Mouse (Mus musculus) effector memory CD4-positive, alpha-beta T cell, adult 5 months (primary cell): ENCODE results near the gene Ccnq. TPM values are rescaled to one million over a fixed set of nuclear protein-coding genes. Genes with fewer than 3 reads are reported as not detected.

Experiments
- polyA plus RNA-seq: library from polyadenylated mRNA; unstranded; fragments of 100-300 nt; shearing (Covaris generic); gene quantifications from one replicate; pipeline ENCODE4 v1.2.1, GENCODE M21; 2017

The Ccnq gene
- 17.2 TPM for polyA plus RNA-seq

DNA sequence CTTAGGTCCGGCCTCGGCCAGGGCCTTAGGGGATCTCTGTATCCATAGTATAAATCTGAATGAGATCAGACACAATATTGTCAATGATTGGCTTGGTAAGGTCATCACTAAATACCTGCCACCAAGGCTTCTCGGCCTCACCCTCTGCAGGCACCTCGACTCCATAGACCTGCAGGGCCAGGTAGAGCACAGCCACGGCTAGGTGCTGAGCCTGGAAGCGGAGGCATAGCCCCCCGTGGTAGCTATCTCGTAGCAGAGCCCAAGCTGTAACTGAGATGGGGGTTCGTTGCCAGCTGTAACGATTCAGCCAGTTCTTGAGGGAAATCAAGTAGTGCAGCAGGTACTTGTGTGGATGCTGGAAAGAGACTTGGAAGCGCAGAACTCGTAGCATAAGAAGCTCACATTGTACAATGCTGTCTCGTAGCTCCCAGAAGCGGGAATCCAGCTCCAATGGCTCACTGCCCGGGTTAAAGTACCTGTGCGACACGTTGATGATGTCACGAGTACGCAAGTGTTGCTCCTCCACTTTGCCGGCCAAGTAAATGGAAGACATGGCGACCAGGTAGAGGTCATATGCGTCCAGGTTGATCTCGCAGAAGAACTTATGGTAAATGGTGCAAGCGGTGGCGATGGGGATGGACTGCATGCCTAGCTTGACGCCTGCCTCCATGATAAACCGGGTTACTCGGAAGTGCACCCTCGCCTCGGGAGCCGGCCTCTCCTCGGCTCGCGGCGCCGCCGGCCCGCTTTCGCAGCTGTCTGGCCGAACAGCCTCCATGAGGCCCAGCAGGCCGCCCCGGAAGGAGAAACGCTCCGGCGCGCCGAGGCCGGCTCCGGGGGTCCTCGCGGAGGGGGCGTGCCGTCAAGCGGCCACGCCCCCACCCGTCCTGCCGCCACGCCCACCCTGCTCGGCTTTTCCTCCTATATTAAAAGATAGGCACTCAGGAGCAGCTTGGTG, at the start of gene Ccnq:
TSS of gene Ccnq (minus strand) at position 845 of the 958 bp plus-strand sequence.

Other genes starting within 250 kb of the Ccnq start
- gene Sebox, start 248.3 kb downstream of the Ccnq start, polyA plus RNA-seq, result not detected
- gene Tmem199, start 239.6 kb downstream of the Ccnq start, polyA plus RNA-seq, result 16.0 TPM
- 31.8 TPM for gene Poldip2, start 239.5 kb downstream of the Ccnq start, polyA plus RNA-seq
- 11.7 TPM for gene Tnfaip1, start 215.4 kb downstream of the Ccnq start, polyA plus RNA-seq
- 50.3 TPM for gene Ift20, start 215.4 kb downstream of the Ccnq start, polyA plus RNA-seq
- 17.7 TPM for gene Tmem97, start 201.0 kb downstream of the Ccnq start, polyA plus RNA-seq
- 10.0 TPM for gene Nlk, start 54.4 kb downstream of the Ccnq start, polyA plus RNA-seq
- 10.4 TPM for gene Lyrm9, start 74.9 kb upstream of the Ccnq start, polyA plus RNA-seq
- gene Nos2, start 169.1 kb upstream of the Ccnq start, polyA plus RNA-seq, result not detected
- gene Lgals9, start 233.2 kb upstream of the Ccnq start, polyA plus RNA-seq, result 150 TPM